Mouse (Mus musculus): ENCODE measurements around the gene Gsto1. TPM values are rescaled to one million over a fixed set of nuclear protein-coding genes. Genes with fewer than 3 reads are reported as not detected.

Gene Gsto1
- 28.1 and 60.7 TPM in 2 replicates for total RNA-seq (2012; rRNA removed)

- peak; percentile 71 for DNase-seq (ENCODE audit: low read depth, low spot score)
- H3K36me3 ChIP-seq (ENCODE audit: control insufficient read depth, insufficient read depth, low read length, poor library complexity, severe bottlenecking) = peaks cover 6% of the 10 kb centered on the region; the same call in 1 of the 2 replicates
- peak within 1 kb of the TSS; percentile 67 for H3K4me3 ChIP-seq (ENCODE audit: insufficient read depth in 1 of 2, low read depth in 1 of 2, low read length in 2 of 2, poor library complexity in 1 of 2, severe bottlenecking in 1 of 2)
- no peak within 1 kb of the TSS for H3K27ac ChIP-seq (ENCODE audit: insufficient read depth, low read depth, low read length, poor library complexity, severe bottlenecking)
- 0 out of 4 replicates have a peak, but pooled peaks cover 0 to 3% of the 10 kb centered on the region in 2 experiments for H3K4me1 ChIP-seq (ENCODE audit: control insufficient read depth in 2 of 2, insufficient read depth in 2 of 2, low read length in 2 of 2, poor library complexity in 1 of 2)
- in situ Hi-C loops (cut with MboI; ENCODE audit: low sequenced_read_pairs in 2 of 2, unreplicated experiment in 2 of 2) = no loop called here
- peak within 1 kb of the TSS; percentile 82 for H3K9ac ChIP-seq (ENCODE audit: insufficient read depth, low read depth, low read length, poor library complexity, severe bottlenecking)
- no peaks in the 10 kb centered on the region for H3K9me3 ChIP-seq (ENCODE audit: control insufficient read depth, insufficient read depth, low read depth, low read length)
- TF ChIP-seq CHD2 (IDR thresholded peaks at IDR 0.05; ENCODE audit: low read depth, low read length) (no peak), HCFC1 (IDR thresholded peaks at IDR 0.05; ENCODE audit: borderline replicate concordance, insufficient read depth, low read length) (no peak), ZC3H11A (IDR thresholded peaks at IDR 0.05; ENCODE audit: borderline replicate concordance, low read depth, low read length) (no peak), ZNF384 (IDR thresholded peaks at IDR 0.05; ENCODE audit: low read depth, low read length) (no peak), MAFK (IDR thresholded peaks at IDR 0.05; ENCODE audit: insufficient read depth, low read depth, low read length) (no peak)
Measured at GRCm38 (mm10) chr19:47854796-47855783, at the start of gene Gsto1. TSS of gene Gsto1 (plus strand) at chr19:47854970.

GRCm38 (mm10) chr19:47812091-47812490 lies 42.7 kb upstream of the Gsto1 start:
- DNase-seq (ENCODE audit: low read depth, low spot score) = no peak
- TF ChIP-seq ZNF384 (IDR thresholded peaks at IDR 0.05; ENCODE audit: low read depth, low read length) (no peak), CHD2 (IDR thresholded peaks at IDR 0.05; ENCODE audit: low read depth, low read length) (no peak), HCFC1 (IDR thresholded peaks at IDR 0.05; ENCODE audit: borderline replicate concordance, insufficient read depth, low read length) (no peak), MAFK (IDR thresholded peaks at IDR 0.05; ENCODE audit: insufficient read depth, low read depth, low read length) (no peak), ZC3H11A (IDR thresholded peaks at IDR 0.05; ENCODE audit: borderline replicate concordance, low read depth, low read length) (no peak)
- Histone ChIP-seq H3K36me3 (ENCODE audit: control insufficient read depth, insufficient read depth, low read length, poor library complexity, severe bottlenecking) (no peaks in the 10 kb centered on the region), H3K27ac (ENCODE audit: insufficient read depth, low read depth, low read length, poor library complexity, severe bottlenecking) (no peak overlapping the region), H3K4me1 (ENCODE audit: control insufficient read depth in 2 of 2, insufficient read depth in 2 of 2, low read length in 2 of 2, poor library complexity in 1 of 2) (0 out of 4 replicates have a peak, but pooled peaks cover 0 to 5% of the 10 kb centered on the region in 2 experiments), H3K4me3 (ENCODE audit: insufficient read depth in 1 of 2, low read depth in 1 of 2, low read length in 2 of 2, poor library complexity in 1 of 2, severe bottlenecking in 1 of 2) (no peak overlapping the region), H3K9ac (ENCODE audit: insufficient read depth, low read depth, low read length, poor library complexity, severe bottlenecking) (no peak overlapping the region), H3K9me3 (ENCODE audit: control insufficient read depth, insufficient read depth, low read depth, low read length) (no peaks in the 10 kb centered on the region)
- in situ Hi-C loops (cut with MboI; ENCODE audit: low sequenced_read_pairs in 2 of 2, unreplicated experiment in 2 of 2) = loop anchor here in 1 of 2 experiments (25.0 kb wide), 1 partner anchor 300 kb away; no protein-coding TSS in a partner anchor

GRCm38 (mm10) chr19:47814721-47815120 lies 40.0 kb upstream of the Gsto1 start:
- Histone ChIP-seq H3K4me1 (ENCODE audit: control insufficient read depth in 2 of 2, insufficient read depth in 2 of 2, low read length in 2 of 2, poor library complexity in 1 of 2) (0 out of 4 replicates have a peak, but pooled peaks cover 0 to 5% of the 10 kb centered on the region in 2 experiments), H3K27ac (ENCODE audit: insufficient read depth, low read depth, low read length, poor library complexity, severe bottlenecking) (no peak overlapping the region), H3K4me3 (ENCODE audit: insufficient read depth in 1 of 2, low read depth in 1 of 2, low read length in 2 of 2, poor library complexity in 1 of 2, severe bottlenecking in 1 of 2) (no peak overlapping the region), H3K9ac (ENCODE audit: insufficient read depth, low read depth, low read length, poor library complexity, severe bottlenecking) (no peak overlapping the region), H3K9me3 (ENCODE audit: control insufficient read depth, insufficient read depth, low read depth, low read length) (no peaks in the 10 kb centered on the region), H3K36me3 (ENCODE audit: control insufficient read depth, insufficient read depth, low read length, poor library complexity, severe bottlenecking) (no peaks in the 10 kb centered on the region)
- in situ Hi-C loops (cut with MboI; ENCODE audit: low sequenced_read_pairs in 2 of 2, unreplicated experiment in 2 of 2) = loop anchor here in 1 of 2 experiments (25.0 kb wide), 1 partner anchor 302 kb away; no protein-coding TSS in a partner anchor
- TF ChIP-seq ZNF384 (IDR thresholded peaks at IDR 0.05; ENCODE audit: low read depth, low read length) (no peak), HCFC1 (IDR thresholded peaks at IDR 0.05; ENCODE audit: borderline replicate concordance, insufficient read depth, low read length) (no peak), ZC3H11A (IDR thresholded peaks at IDR 0.05; ENCODE audit: borderline replicate concordance, low read depth, low read length) (no peak), CHD2 (IDR thresholded peaks at IDR 0.05; ENCODE audit: low read depth, low read length) (no peak), MAFK (IDR thresholded peaks at IDR 0.05; ENCODE audit: insufficient read depth, low read depth, low read length) (no peak)
- DNase-seq (ENCODE audit: low read depth, low spot score) = no peak

GRCm38 (mm10) chr19:47817692-47818091 lies 37.1 kb upstream of the Gsto1 start:
- no peaks in the 10 kb centered on the region for H3K9me3 ChIP-seq (ENCODE audit: control insufficient read depth, insufficient read depth, low read depth, low read length)
- TF ChIP-seq CHD2 (IDR thresholded peaks at IDR 0.05; ENCODE audit: low read depth, low read length) (no peak), HCFC1 (IDR thresholded peaks at IDR 0.05; ENCODE audit: borderline replicate concordance, insufficient read depth, low read length) (no peak), ZNF384 (IDR thresholded peaks at IDR 0.05; ENCODE audit: low read depth, low read length) (no peak), MAFK (IDR thresholded peaks at IDR 0.05; ENCODE audit: insufficient read depth, low read depth, low read length) (no peak)
- H3K4me3 ChIP-seq (ENCODE audit: insufficient read depth in 1 of 2, low read depth in 1 of 2, low read length in 2 of 2, poor library complexity in 1 of 2, severe bottlenecking in 1 of 2) = no peak overlapping the region
- in situ Hi-C loops (cut with MboI; ENCODE audit: low sequenced_read_pairs in 2 of 2, unreplicated experiment in 2 of 2) = loop anchor here in 1 of 2 experiments (25.0 kb wide), 1 partner anchor 305 kb away; no protein-coding TSS in a partner anchor
- no peak overlapping the region for H3K27ac ChIP-seq (ENCODE audit: insufficient read depth, low read depth, low read length, poor library complexity, severe bottlenecking)
- H3K4me1 ChIP-seq (ENCODE audit: control insufficient read depth in 2 of 2, insufficient read depth in 2 of 2, low read length in 2 of 2, poor library complexity in 1 of 2) = peaks cover 0 to 15% of the 10 kb centered on the region in 2 experiments; a peak in 1 of 4 replicates
- DNase-seq (ENCODE audit: low read depth, low spot score) = no peak
- H3K9ac ChIP-seq (ENCODE audit: insufficient read depth, low read depth, low read length, poor library complexity, severe bottlenecking) = no peak overlapping the region
- no peaks in the 10 kb centered on the region for H3K36me3 ChIP-seq (ENCODE audit: control insufficient read depth, insufficient read depth, low read length, poor library complexity, severe bottlenecking)

Data from ES-E14 (cell line).